Comparison of ENCODE assay signal across 17 mouse cellular contexts in the genomic region with DNA sequence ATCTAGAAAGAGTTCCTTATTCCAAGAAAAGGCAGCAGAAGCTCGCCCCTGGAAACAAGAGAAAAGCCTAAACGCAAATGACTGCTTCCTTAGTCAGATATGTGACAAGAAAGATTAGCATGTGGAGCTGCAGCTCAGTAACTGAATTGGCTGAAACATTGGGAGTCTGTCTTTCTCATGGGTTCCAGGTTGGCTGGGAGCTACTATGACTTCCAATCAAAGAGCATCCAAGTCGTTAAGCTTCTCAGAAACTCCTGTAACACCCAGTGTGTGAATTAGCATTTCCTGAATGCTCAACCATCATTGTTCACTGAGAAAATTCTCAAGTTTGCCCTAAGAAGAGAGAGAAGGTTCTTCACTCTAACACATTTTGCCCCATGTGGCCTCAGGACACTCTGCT.
"Had no signal": no experiment of that assay in that cellular context is flagged by ENCODE, and none has a peak within 500 bp of the region (broad histone marks: within the 10 kb centered on the region; RNA-seq: fewer than 3 reads in every experiment).

No protein-coding gene starts in this region.

- H3K27me3 ChIP-seq: liver, embryonic 13.5 days; midbrain, embryonic 12.5 days; neural tube, embryonic 12.5 days; neural tube, embryonic 15.5 days; stomach, embryonic 15.5 days had no signal

- H3K4me3 ChIP-seq: left cerebral cortex, adult 2 months; liver, embryonic 13.5 days; midbrain, embryonic 12.5 days; neural tube, embryonic 12.5 days; neural tube, embryonic 15.5 days; stomach, embryonic 15.5 days had no signal

- H3K9me3 ChIP-seq: liver, embryonic 13.5 days; midbrain, embryonic 12.5 days; neural tube, embryonic 12.5 days; neural tube, embryonic 15.5 days; stomach, embryonic 15.5 days had no signal

- H3K9ac ChIP-seq: liver, embryonic 13.5 days; midbrain, embryonic 12.5 days; neural tube, embryonic 12.5 days; neural tube, embryonic 15.5 days; stomach, embryonic 15.5 days had no signal

- H3K27ac ChIP-seq: left cerebral cortex, adult 2 months; liver, embryonic 13.5 days; midbrain, embryonic 12.5 days; neural tube, embryonic 12.5 days; neural tube, embryonic 15.5 days; stomach, embryonic 15.5 days had no signal

- H3K4me1 ChIP-seq: liver, embryonic 13.5 days; midbrain, embryonic 12.5 days; neural tube, embryonic 12.5 days; neural tube, embryonic 15.5 days; stomach, embryonic 15.5 days had no signal

- DNase-seq: kidney, adult 9 months; kidney, postnatal 14 days; kidney, postnatal 4 days; layer of hippocampus, postnatal 36 days; liver, embryonic 13.5 days; lung, adult 2 months; lung, postnatal 14 days; lung, postnatal 4 days; retina, postnatal 1 day; right cerebral cortex, postnatal 25 days; spleen, adult 18-20 months; thymus, postnatal 25 days had no signal

- H3K36me3 ChIP-seq: liver, embryonic 13.5 days; midbrain, embryonic 12.5 days; neural tube, embryonic 12.5 days; neural tube, embryonic 15.5 days; stomach, embryonic 15.5 days had no signal

- H3K4me2 ChIP-seq: liver, embryonic 13.5 days; midbrain, embryonic 12.5 days; neural tube, embryonic 12.5 days; neural tube, embryonic 15.5 days; stomach, embryonic 15.5 days had no signal
